Mouse (Mus musculus) hindbrain, embryonic 12.5 days (tissue): ENCODE measurements around the gene 2310061I04Rik. TPM values are rescaled to one million over a fixed set of nuclear protein-coding genes. Genes with fewer than 3 reads are reported as not detected.

ENCODE experiments used
- ATAC-seq: fragments of 200-750 bp; cut with Nextera tagmentation; 2 replicates; pipeline ENCODE4 v1.8.0; 2017; ENCODE audit warnings: moderate TSS enrichment; ENCODE audit not compliant: low FRiP score
- H3K27ac ChIP-seq: fragments of 300-500 bp; sonication (generic); 2 replicates; pipeline ENCODE4 v1.5.1; 2016; ENCODE audit warnings: mild to moderate bottlenecking
- H3K27me3 ChIP-seq: fragments of 300-500 bp; sonication (generic); 2 replicates; pipeline ENCODE4 v1.6.1; 2016; ENCODE audit warnings: mild to moderate bottlenecking
- H3K36me3 ChIP-seq: fragments of 300-500 bp; sonication (generic); 2 replicates; pipeline ENCODE4 v1.6.1; 2016; ENCODE audit warnings: mild to moderate bottlenecking
- H3K4me1 ChIP-seq: fragments of 300-500 bp; sonication (generic); 2 replicates; pipeline ENCODE4 v1.6.1; 2016
- H3K4me2 ChIP-seq: fragments of 300-500 bp; sonication (generic); replicated peaks from 2 replicates; pipeline ENCODE4 v1.6.1; 2016; ENCODE audit warnings: mild to moderate bottlenecking
- H3K4me3 ChIP-seq: fragments of 300-500 bp; sonication (generic); 2 replicates; pipeline ENCODE4 v1.5.1; 2016; ENCODE audit warnings: mild to moderate bottlenecking
- H3K9ac ChIP-seq: fragments of 300-500 bp; sonication (generic); 2 replicates; pipeline ENCODE4 v1.6.1; 2016; ENCODE audit warnings: mild to moderate bottlenecking, moderate library complexity
- H3K9me3 ChIP-seq: fragments of 300-500 bp; sonication (generic); replicated peaks from 2 replicates; pipeline ENCODE4 v1.6.1; 2016; ENCODE audit warnings: mild to moderate bottlenecking
- WGBS: fragments of 180-500 bp; shearing (Covaris S2); methylation state at CpG from one replicate; pipeline ENCODE4 v1.1.7; 2016; 5-methylcytosine and 5-hydroxymethylcytosine counted together
- polyA plus RNA-seq: library from polyadenylated mRNA; unstranded; fragments of >200 nt; fragmentation: Nextera tagmentation; extraction: Ambion mirVana; gene quantifications from 2 replicates; pipeline ENCODE4 v1.2.1, GENCODE M21; 2016

The 2310061I04Rik gene
- polyA plus RNA-seq, 1 experiment from 2014 or later = 28.7 TPM

DNA sequence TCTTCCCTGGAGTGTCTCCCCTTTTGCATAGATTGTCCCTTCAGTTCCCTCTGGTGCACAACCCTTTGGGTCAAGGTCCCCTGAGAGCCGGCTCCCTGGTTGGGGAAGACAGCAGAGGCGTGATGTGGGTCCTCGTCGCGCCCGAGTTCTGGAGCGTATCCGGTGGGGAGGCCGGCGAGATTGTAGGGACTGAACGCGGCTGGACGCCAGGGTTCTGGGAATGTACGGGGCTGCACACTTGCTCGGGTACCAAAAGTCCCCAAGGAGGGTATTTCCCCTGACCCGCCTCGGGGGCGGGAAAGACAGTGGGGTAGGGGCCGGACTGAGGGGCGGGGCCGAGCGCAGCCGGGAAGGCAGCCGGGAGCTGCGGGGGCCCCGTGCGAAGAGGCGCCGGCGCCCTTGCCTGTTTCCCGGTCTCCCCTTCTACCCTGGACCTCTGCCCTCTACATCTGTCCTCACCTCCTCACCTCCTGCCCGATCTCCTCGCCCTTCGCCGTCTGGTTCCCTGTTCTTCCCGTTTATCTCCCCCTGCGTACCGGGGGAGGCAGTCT lies 30.9 kb downstream of the 2310061I04Rik start:
- H3K27me3 ChIP-seq = no peaks in the 10 kb centered on the region
- peak; percentile 47 for ATAC-seq
- peak overlapping the region; percentile 75 for H3K4me3 ChIP-seq
- peak overlapping the region; percentile 85 for H3K9ac ChIP-seq
- H3K4me1 ChIP-seq = peaks cover 55% of the 10 kb centered on the region
- peaks cover 5% of the 10 kb centered on the region; the same call in 1 of the 2 replicates for H3K9me3 ChIP-seq
- WGBS = under 1% methylated on average over 38 of the region's 38 CpGs
- H3K36me3 ChIP-seq = peaks cover 11% of the 10 kb centered on the region
- peak overlapping the region; percentile 99 for H3K4me2 ChIP-seq
- H3K27ac ChIP-seq = peak overlapping the region; percentile 94

DNA sequence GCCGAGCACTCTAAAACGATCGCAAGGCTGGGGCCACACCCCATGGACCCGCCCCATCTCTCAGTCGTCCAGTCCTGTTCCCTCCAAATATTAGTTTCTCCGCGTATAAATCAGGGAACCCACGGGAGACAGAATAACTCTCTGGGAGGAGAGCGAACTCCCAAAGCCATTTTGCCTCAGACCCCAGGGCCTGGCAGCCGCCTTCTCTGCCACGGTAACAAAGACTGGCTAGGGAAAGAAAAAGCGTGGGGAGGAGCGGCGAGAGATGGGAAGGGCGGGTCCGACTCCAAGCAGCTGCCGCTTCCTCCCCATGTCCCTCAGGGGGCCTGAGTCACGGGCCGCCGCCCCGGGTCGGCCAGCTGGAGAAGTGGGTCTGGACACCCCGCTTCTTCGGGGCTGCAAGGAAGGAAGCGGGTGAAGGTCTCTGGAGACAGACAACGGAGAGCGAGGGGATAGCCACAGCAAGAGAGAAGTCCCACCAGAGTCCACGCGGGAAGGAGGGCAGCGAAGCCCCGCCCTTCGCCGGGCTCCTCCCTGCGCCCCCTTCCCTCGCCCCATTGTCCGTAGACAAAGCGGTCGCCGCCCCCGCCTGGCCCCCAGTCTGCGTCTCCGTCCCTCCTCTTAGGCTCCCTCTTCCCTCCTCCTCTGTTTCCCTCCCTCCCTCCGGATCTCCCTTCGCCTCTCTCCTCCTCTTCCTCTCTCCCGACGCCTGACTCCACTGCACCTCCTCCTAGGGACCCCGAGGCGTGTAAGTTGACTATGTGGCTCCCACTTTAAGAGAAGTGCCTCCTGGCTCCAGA lies 31.6 kb downstream of the 2310061I04Rik start, which contains the start of gene Ppp1r18:
Gene Ppp1r18, plus strand, starts transcription at position 113 of the 800 bp plus-strand sequence.
- ATAC-seq = peak; percentile 68
- H3K4me3 ChIP-seq = peak within 1 kb of the TSS; percentile 75
- H3K4me1 ChIP-seq = peaks cover 52% of the 10 kb centered on the region
- H3K9me3 ChIP-seq = no peaks in the 10 kb centered on the region
- peak within 1 kb of the TSS; percentile 99 for H3K4me2 ChIP-seq
- under 1% methylated on average over 37 of the region's 48 CpGs for WGBS
- peaks cover 4% of the 10 kb centered on the region; the same call in 1 of the 2 replicates for H3K36me3 ChIP-seq
- peak within 1 kb of the TSS; percentile 94 for H3K27ac ChIP-seq
- H3K9ac ChIP-seq = peak within 1 kb of the TSS; percentile 85
- no peaks in the 10 kb centered on the region for H3K27me3 ChIP-seq

DNA sequence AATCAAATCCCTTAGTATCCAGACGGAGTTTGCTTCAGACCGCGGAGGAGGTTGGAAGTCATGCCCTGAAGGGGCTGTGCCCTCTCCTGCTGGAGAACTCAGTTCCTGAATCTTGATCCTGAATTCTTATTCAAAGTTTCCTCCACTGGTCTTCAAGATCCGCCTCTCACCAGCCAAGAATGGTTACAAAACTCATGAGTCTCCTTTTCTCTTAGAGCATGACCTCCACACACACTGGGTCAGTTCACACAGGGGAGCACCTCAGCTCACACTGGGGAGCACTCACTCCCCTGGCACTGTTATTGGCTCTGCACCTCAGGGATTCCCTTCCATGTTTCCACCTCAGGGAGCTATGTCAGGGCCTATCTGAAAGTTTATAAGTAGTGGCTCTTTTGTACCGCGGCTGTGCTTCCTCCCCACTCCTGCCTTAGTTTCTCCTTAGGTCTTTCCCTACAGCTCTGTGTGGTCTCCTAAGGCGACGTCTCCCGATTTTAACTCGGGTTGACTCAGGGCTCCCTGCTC lies 32.3 kb downstream of the 2310061I04Rik start:
- H3K4me1 ChIP-seq = peaks cover 44% of the 10 kb centered on the region
- H3K9me3 ChIP-seq = no peaks in the 10 kb centered on the region
- H3K4me2 ChIP-seq = peak overlapping the region; percentile 99
- H3K27ac ChIP-seq = peak overlapping the region; percentile 94
- peak overlapping the region; percentile 75 for H3K4me3 ChIP-seq
- no peaks in the 10 kb centered on the region for H3K36me3 ChIP-seq
- WGBS = 17% methylated on average over 10 of the region's 10 CpGs
- H3K9ac ChIP-seq = peak overlapping the region; percentile 85
- H3K27me3 ChIP-seq = no peaks in the 10 kb centered on the region
- no peak for ATAC-seq

DNA sequence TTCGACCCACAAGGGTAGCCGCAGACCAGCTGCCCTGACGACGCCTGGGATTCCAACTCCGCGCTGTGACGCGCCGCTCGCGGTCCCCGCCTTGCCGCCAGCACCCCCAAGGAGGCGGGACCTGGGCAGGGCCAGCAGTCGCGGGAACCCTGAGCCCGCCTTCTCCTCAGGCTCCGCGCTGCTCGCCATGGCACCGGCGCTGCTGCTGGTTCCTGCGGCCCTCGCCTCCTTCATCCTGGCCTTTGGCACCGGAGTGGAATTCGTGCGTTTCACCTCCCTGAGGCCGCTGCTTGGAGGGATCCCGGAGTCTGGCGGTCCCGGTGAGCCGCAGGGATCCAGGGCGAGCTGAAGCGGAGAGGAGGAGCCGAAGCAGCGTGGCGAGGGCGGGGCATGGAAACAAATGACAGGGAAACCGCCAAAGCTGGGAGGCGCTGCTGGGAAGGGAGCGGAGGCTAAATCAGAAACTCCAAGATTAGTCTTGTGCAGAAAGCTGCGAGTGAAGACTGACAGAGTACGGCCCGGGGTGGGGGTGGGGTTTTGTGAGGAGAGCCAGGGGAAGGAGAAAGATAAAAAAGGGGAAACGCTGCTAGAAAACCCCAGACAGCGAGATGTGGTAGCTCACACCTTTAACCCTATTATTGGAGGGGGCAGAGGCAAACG lies 35.9 kb downstream of the 2310061I04Rik start, which contains the start of gene Nrm:
Gene Nrm, plus strand, starts transcription at position 121 of the 660 bp plus-strand sequence.
- peaks cover 15% of the 10 kb centered on the region for H3K4me1 ChIP-seq
- no peaks in the 10 kb centered on the region for H3K27me3 ChIP-seq
- WGBS = under 1% methylated on average over 47 of the region's 47 CpGs
- peaks cover 16% of the 10 kb centered on the region for H3K36me3 ChIP-seq
- peak within 1 kb of the TSS; percentile 94 for H3K27ac ChIP-seq
- peak within 1 kb of the TSS; percentile 65 for H3K9ac ChIP-seq
- H3K4me3 ChIP-seq = peak within 1 kb of the TSS; percentile 65
- peak; percentile 90 for ATAC-seq
- H3K9me3 ChIP-seq = no peaks in the 10 kb centered on the region
- H3K4me2 ChIP-seq = peak within 1 kb of the TSS; percentile 55

DNA sequence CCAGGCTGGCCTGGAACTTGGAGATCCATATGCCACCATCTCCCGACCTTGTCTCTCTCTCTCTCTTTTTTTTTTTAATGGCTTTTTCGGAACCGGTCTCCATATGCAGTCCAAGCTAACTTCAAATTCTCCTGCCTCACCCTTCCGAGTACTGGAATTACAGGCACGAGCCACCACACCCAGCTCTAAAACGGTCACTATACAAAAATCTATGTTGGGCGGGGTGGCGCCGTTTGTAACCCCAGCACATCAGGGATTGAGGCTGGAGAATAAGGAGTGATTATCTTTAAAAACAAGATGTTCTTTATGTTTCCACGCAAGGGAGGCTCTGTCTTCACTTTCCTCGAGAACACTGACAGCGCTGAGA lies 36.4 kb downstream of the 2310061I04Rik start:
- Histone ChIP-seq H3K4me1 (peaks cover 15% of the 10 kb centered on the region), H3K4me3 (peak overlapping the region; percentile 65), H3K27ac (peak overlapping the region; percentile 94), H3K4me2 (peak overlapping the region; percentile 55), H3K9me3 (no peaks in the 10 kb centered on the region), H3K27me3 (no peaks in the 10 kb centered on the region), H3K9ac (peak overlapping the region; percentile 65), H3K36me3 (peaks cover 17% of the 10 kb centered on the region)
- 4% methylated on average over 12 of the region's 12 CpGs for WGBS
- no peak for ATAC-seq

DNA sequence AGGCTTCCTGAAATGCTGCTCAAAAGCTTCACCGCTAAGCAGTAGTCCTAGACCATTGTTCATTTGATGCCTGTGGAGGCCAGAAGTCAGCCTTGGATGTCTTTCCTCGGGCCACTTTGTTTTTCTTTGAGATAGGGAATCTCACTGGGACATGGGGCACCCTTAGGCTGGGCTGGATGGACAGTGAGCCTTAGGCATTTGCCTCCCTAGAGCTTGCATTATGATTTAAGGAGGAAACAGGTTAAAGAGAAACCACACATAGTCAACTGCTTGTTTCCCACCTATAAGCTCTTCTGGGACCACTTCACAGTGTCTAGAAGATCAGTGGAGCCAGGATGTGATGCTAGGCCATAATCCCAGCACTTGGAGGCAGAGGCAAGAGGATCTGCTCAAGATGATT lies 37.4 kb downstream of the 2310061I04Rik start:
- H3K4me2 ChIP-seq = no peak overlapping the region; the same call in 1 of the 2 replicates
- no peak for ATAC-seq
- WGBS = 68% methylated on average over 2 of the region's 2 CpGs
- H3K27me3 ChIP-seq = no peaks in the 10 kb centered on the region
- H3K36me3 ChIP-seq = peaks cover 21% of the 10 kb centered on the region
- peaks cover 11% of the 10 kb centered on the region for H3K4me1 ChIP-seq
- H3K9me3 ChIP-seq = no peaks in the 10 kb centered on the region
- H3K9ac ChIP-seq = no peak overlapping the region
- H3K27ac ChIP-seq = no peak overlapping the region
- H3K4me3 ChIP-seq = no peak overlapping the region

DNA sequence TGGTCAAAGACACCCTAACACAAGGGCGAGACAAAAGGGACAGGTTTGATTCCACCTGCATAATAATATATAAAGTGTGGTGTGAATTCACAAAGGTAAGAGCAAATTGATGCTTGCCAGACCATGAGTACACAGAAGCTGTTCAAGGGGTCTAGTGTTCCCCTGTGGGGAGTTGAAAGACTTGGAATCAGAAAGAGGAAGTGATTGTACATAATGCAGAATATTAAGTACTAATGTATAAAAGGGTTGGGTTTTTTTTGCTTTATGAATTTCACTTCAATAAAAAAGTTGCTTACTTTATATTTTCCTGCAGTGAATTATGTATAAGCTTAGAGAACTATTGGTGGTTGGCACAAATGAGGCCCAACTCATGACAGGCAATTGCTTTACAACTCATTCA lies 37.9 kb downstream of the 2310061I04Rik start:
- Histone ChIP-seq H3K4me3 (no peak overlapping the region), H3K27ac (no peak overlapping the region), H3K9ac (no peak overlapping the region), H3K36me3 (peaks cover 26% of the 10 kb centered on the region), H3K4me1 (peaks cover 7% of the 10 kb centered on the region; the same call in 1 of the 2 replicates), H3K27me3 (no peaks in the 10 kb centered on the region), H3K4me2 (no peak overlapping the region), H3K9me3 (no peaks in the 10 kb centered on the region)
- no peak for ATAC-seq
- 100% methylated on average over 1 of the region's 1 CpGs for WGBS

DNA sequence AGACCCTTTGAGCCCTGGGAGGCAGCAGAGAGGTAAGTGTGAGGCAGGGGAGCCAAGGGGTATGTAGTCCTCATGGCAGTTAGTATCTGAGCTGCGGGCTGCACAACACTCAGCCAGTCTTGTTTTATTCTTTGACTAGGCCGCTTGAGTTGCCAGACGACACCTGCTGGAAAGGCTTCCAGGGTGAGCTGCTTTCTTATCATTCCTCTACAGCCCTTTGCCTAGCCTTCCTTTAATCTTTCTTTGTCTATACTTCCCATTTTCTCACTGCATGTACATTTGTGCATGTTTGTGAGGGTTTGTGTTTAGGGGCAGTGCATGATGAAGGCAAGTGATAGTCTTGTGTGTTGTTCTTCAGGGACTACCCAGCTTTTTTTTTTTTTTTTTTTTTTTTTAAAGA lies 46.3 kb downstream of the 2310061I04Rik start:
- no peak overlapping the region for H3K27ac ChIP-seq
- H3K9me3 ChIP-seq = no peaks in the 10 kb centered on the region
- H3K27me3 ChIP-seq = no peaks in the 10 kb centered on the region
- H3K4me1 ChIP-seq = no peaks in the 10 kb centered on the region
- ATAC-seq = no peak
- 89% methylated on average over 3 of the region's 3 CpGs for WGBS
- H3K4me3 ChIP-seq = no peak overlapping the region
- H3K4me2 ChIP-seq = no peak overlapping the region
- H3K36me3 ChIP-seq = peaks cover 90% of the 10 kb centered on the region
- no peak overlapping the region; the same call in 1 of the 2 replicates for H3K9ac ChIP-seq

DNA sequence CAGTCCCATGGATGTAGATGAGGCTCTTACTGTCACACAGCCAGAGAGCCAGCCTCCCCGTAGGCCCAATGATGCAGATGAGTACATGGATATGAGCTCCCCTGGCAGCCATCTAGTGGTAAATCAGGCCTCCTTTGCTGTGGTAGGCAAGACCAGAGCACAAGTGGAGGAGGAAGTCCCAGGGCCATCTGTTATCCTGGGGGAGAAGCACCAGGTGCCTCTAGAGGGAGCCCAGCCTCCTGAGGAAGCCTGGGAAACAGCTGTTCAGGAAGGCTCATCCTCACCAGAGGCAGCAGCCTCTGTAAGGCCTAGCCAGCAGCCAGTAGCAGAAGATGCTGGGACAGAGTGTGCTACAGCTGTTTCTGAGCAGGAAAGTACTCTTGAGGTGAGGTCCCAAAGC lies 49.1 kb downstream of the 2310061I04Rik start:
- no peak overlapping the region for H3K4me2 ChIP-seq
- H3K9me3 ChIP-seq = no peaks in the 10 kb centered on the region
- peaks cover 81% of the 10 kb centered on the region for H3K36me3 ChIP-seq
- ATAC-seq = no peak
- H3K4me3 ChIP-seq = no peak overlapping the region
- H3K9ac ChIP-seq = no peak overlapping the region
- no peaks in the 10 kb centered on the region for H3K27me3 ChIP-seq
- H3K4me1 ChIP-seq = no peaks in the 10 kb centered on the region
- WGBS = 78% methylated on average over 1 of the region's 1 CpGs
- no peak overlapping the region for H3K27ac ChIP-seq

DNA sequence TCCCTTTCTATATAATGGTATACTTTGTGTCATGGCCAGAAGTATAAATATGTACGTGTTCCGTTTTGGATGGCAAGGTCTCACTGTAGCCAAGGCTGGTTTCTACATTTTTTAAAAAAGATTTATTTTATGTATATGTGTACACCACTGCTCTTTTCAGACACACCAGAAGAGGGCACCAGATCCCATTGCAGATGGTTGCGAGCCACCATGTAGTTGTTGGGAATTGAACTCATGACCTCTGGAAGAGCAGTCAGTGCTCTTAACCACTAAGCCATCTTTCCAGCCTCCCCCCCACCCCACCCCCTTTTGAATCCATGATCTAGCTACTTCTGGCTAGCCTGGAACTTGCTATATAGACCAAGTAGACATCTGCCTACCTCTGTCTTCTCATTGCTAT lies 53.7 kb downstream of the 2310061I04Rik start:
- no peak for ATAC-seq
- Histone ChIP-seq H3K27ac (no peak overlapping the region), H3K9me3 (no peaks in the 10 kb centered on the region), H3K27me3 (no peaks in the 10 kb centered on the region), H3K4me1 (peaks cover 16% of the 10 kb centered on the region), H3K36me3 (peaks cover 37% of the 10 kb centered on the region), H3K9ac (no peak overlapping the region), H3K4me2 (no peak overlapping the region), H3K4me3 (no peak overlapping the region)
- WGBS = 98% methylated on average over 3 of the region's 3 CpGs
